Mouse (Mus musculus) kidney, adult 2 months (tissue): ENCODE data around the gene Tnfsf8.

Experiments
- CTCF ChIP-seq: fragments of 200-500 bp; conservative IDR thresholded peaks from 2 replicates; pipeline ENCODE4 v1.5.1; 2011; ENCODE audit warnings: low read depth, mild to moderate bottlenecking, control low read depth, low read length, moderate library complexity, mixed read lengths; ENCODE audit not compliant: insufficient read depth, insufficient read length
- POLR2A ChIP-seq: fragments of 200-500 bp; IDR thresholded peaks from one replicate; pipeline ENCODE4 v1.6.1; 2011; ENCODE audit warnings: low read depth, low read length, control low read depth

DNA sequence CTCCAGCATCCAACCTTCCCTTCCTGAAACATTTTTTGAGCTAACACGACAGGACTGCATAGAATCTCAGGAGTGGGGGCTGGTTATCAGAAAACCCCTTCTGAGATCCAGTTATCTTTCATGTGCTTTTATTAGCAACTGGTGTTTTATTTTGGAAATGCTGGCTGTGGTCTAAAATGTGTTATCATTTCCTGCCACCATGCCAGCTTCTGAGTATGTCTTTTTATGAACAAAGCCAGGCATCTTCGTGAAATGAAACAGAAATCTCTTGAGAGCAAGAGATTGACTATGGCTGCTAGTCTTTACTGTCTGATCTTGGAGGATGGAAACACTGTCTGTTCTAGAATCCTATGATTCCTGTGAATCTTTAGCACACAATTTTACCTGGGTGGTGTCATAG lies 25.0 kb upstream of the Tnfsf8 start:
- TF ChIP-seq CTCF (no peak), POLR2A (no peak)
